Mouse (Mus musculus) macrophage (primary cell): ENCODE results near the gene Slc16a11. TPM values are rescaled to one million over a fixed set of nuclear protein-coding genes. Genes with fewer than 3 reads are reported as not detected.

Experiments
- H3K27ac ChIP-seq: fragments of 350-480 bp; formaldehyde crosslinking; 2 replicates; pipeline ENCODE4 v1.9.0; 2021
- H3K36me3 ChIP-seq: fragments of 350-480 bp; formaldehyde crosslinking; 2 replicates; pipeline ENCODE4 v1.9.0; 2021; ENCODE audit errors: inconsistent target
- H3K4me3 ChIP-seq: fragments of 350-480 bp; formaldehyde crosslinking; 2 replicates; pipeline ENCODE4 v1.9.0; 2021; ENCODE audit errors: inconsistent target
- H3K79me2 ChIP-seq: fragments of 350-480 bp; formaldehyde crosslinking; 2 replicates; pipeline ENCODE4 v1.9.0; 2021; ENCODE audit errors: inconsistent target
- WGBS: methylation state at CpG from one replicate; pipeline ENCODE4 v1.1.7; 2026; ENCODE audit warnings: inconsistent platforms; ENCODE audit not compliant: missing documents; 5-methylcytosine and 5-hydroxymethylcytosine counted together
- polyA plus RNA-seq: library from polyadenylated mRNA; stranded (reverse); fragments of 250-400 nt; gene quantifications from 3 replicates; pipeline ENCODE4 v1.2.4, GENCODE M21; 2018; ENCODE audit warnings: inconsistent platforms

The Slc16a11 gene
- polyA plus RNA-seq, 1 experiment from 2014 or later: not detected

- Histone ChIP-seq H3K4me3 (peak overlapping the region; percentile 100), H3K27ac (peak overlapping the region; percentile 90), H3K36me3 (peaks cover 12% of the 10 kb centered on the region; the same call in 1 of the 2 replicates), H3K79me2 (peaks cover 25% of the 10 kb centered on the region)
- WGBS: 13% methylated on average over 22 of the region's 23 CpGs
Observed at GRCm38 (mm10) chr11:70238591-70239440, 26.3 kb downstream of the Slc16a11 start.

DNA sequence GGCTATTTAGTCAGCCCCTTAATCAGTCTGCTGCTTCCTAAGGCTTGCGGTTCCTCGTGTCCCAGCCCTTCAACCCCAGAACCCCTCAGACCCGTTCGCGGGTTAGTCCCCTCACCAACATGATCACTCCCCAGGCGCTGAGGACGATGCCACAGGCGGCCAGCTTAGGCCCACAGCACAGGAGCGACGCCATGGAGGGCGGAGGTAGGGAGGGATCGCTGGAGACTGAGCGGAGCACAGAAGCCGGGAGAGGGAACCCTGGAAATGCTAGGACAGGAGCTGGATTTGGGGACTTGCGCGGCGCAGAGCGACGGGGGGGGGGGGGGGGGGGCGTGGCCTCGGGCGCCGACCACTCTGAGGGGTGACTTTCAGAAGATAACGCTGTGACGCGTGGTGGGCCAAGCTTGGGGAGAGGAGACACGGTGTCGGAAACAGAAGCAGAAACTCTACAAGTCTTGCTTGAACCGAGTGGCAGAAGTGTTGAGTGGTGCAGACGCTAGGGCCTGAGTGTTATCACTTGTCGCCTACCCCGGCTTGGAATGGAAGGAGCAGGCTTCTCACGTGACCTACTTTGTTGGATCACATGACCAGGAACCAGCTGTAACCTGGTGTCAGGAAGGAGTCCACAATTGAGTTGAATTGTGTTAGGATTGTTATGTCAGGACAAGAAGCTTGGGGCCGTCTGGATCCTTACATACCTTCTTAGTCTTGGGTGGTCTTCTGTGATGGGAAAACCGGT, 27.2 kb downstream of the Slc16a11 start, which contains the start of the genes Gm21988 and Rnasek:
TSS of gene Gm21988 (minus strand) at position 290 of the 739 bp plus-strand sequence.
TSS of gene Rnasek (minus strand) at position 302 of the 739 bp plus-strand sequence.
- H3K27ac ChIP-seq: peak within 1 kb of the TSS; percentile 90
- peak within 1 kb of the TSS; percentile 100 for H3K4me3 ChIP-seq
- peaks cover 25% of the 10 kb centered on the region for H3K79me2 ChIP-seq
- peaks cover 12% of the 10 kb centered on the region; the same call in 1 of the 2 replicates for H3K36me3 ChIP-seq
- WGBS: 2% methylated on average over 29 of the region's 35 CpGs

DNA sequence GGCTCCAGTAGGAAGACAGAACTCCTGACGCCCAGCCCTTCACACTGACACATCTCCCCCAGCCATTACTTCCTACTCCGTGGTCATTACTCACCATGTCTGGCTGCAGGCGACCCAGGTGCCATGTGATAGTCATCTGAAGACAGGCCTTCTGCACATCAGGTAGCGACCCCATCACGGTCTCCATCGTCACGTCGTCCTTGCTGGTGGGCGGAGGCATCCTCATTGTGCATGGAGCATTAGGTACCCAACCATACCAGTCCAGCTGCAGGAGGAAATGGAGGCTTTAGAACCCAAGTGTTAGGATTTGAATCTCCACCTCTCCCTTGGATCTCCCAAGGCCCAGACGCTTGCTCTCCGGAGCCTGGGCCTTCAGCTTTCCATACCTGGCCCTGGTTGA, 30.0 kb downstream of the Slc16a11 start:
- Histone ChIP-seq H3K36me3 (no peaks in the 10 kb centered on the region), H3K4me3 (no peak overlapping the region), H3K27ac (no peak overlapping the region), H3K79me2 (peaks cover 25% of the 10 kb centered on the region)
- 79% methylated on average over 11 of the region's 11 CpGs for WGBS

DNA sequence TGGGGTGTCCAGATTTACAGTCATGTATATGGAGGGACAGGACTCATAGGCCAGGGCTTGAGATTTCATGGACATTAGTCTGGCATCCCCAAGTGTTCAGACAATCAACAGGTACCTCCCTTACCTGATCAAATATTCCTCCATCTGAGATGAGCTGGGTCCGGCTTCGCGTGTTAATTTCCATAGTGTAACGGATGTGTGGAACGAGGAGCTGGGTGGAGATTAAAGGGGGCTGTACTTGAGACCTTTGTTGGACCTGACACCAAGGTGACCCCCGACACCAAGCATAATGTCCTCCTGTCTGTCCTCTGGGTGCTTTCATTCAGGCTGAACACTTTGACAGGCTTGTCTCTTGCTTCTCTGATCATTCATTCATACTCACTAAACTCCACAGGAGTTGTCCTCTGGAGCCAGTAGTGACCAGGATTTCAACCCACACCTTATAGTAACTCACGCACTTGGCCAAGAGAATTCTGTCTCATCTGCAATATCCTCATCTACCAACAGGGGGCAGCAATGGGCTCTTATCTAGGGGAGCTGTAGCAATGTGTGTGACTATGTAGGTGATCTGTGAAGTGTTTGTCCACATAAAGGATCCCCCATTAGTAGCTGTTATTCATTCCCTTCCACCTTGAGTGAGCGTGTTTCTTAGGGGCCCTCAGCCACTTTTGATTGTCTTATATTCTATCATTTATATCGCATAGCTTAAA, 34.7 kb downstream of the Slc16a11 start:
- H3K4me3 ChIP-seq: no peak overlapping the region
- WGBS: 61% methylated on average over 9 of the region's 9 CpGs
- no peaks in the 10 kb centered on the region for H3K79me2 ChIP-seq
- no peaks in the 10 kb centered on the region for H3K36me3 ChIP-seq
- no peak overlapping the region for H3K27ac ChIP-seq

DNA sequence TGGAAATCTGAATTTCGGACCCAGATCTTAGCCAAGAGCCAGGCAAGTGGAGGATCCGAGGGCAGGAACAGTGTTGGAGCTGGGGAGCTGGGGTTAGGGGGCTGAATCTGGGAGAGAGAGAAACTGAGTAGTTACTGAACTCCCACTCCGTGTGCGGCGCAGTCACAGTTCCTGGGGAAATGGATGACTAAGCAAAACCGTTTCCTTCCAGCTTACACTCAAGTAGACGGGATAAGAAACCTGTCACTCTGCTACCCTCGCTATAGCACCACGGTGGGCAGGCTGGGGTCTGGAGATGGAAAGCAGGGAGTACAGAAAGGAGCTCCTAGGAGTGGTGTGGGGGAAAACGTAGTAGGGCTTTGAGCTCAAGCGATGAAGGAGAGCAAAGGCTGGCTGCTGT, 37.6 kb downstream of the Slc16a11 start:
- Histone ChIP-seq H3K27ac (no peak overlapping the region), H3K79me2 (no peaks in the 10 kb centered on the region), H3K4me3 (no peak overlapping the region), H3K36me3 (no peaks in the 10 kb centered on the region)
- 23% methylated on average over 11 of the region's 11 CpGs for WGBS

DNA sequence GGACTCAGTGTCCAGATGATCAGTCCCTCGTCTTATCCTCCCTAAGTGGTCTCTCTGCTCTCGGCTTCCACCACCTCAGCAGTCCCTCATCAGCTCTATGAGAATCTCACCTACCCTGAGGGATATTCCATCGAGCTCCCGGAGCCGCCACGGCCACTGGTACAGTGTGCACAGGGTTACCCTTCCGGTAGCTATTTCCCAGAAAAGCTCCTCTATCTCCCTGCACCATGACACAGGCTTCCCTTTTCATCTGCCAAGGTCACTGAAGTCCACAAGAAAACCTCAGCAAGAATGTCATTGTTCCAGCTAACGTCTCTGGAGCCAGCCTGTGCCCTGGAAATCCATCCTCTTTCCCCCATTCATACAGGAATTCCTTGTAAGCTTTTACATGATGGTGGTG, 39.3 kb downstream of the Slc16a11 start:
- 92% methylated on average over 6 of the region's 8 CpGs for WGBS
- Histone ChIP-seq H3K4me3 (no peak overlapping the region), H3K27ac (no peak overlapping the region), H3K79me2 (no peaks in the 10 kb centered on the region), H3K36me3 (no peaks in the 10 kb centered on the region)

GRCm38 (mm10) chr11:70254337-70254736, 41.8 kb downstream of the Slc16a11 start:
- Histone ChIP-seq H3K36me3 (no peaks in the 10 kb centered on the region), H3K79me2 (no peaks in the 10 kb centered on the region), H3K27ac (no peak overlapping the region), H3K4me3 (no peak overlapping the region)
- 2% methylated on average over 16 of the region's 18 CpGs for WGBS

DNA sequence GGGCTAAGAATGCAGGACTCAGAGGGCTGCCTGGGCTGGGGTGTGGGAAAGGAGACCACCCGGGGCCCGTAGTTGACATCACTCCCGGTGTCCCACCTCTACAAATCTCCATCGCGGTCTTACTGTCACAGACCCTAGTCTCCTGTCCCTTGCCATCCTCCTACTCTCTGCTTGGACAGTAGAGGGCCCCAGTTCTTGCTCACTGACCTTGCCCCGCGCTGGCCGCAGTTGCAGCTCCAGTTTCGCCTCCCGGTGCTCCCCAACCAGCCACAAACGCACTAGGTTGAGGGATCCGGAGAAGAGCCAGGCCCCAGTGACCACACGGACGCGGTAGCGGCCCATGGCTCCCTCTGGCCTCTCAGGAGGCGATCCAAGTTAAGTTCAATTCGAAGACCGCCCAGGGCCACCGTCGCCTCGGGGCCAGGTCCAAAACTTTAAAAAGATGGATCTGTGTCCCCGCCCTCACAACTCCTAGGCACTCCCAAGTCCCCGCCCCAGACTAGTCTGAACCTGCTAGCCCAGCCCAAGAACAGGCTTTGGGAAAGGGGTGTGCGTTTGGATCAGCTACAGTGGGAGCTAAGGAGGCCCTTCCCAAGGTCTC, 42.5 kb downstream of the Slc16a11 start, which contains the start of gene Alox12:
TSS of gene Alox12 (minus strand) at position 423 of the 601 bp plus-strand sequence.
- Histone ChIP-seq H3K27ac (no peak within 1 kb of the TSS), H3K4me3 (no peak within 1 kb of the TSS), H3K36me3 (no peaks in the 10 kb centered on the region), H3K79me2 (no peaks in the 10 kb centered on the region)
- 21% methylated on average over 25 of the region's 25 CpGs for WGBS

DNA sequence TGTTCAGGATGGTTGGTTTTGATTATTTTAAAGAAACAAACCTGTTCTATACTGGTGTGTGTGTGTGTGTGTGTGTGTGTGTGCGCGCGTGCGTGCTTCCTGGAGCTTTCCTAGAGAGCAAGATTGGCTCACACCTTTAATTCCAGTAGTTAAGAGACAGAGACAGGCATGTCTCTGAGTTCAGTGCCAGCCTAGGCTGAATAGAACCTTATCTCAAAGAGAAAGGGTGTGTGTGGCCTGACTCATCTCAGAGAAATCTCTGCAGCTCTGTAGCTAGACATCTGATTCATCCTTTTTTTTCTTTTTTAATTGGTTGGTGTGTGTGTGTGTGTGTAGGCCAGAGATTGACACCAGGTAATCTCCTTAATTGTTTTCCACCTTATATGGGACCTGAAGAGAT, 46.5 kb downstream of the Slc16a11 start:
- Histone ChIP-seq H3K36me3 (no peaks in the 10 kb centered on the region), H3K4me3 (no peak overlapping the region), H3K79me2 (no peaks in the 10 kb centered on the region), H3K27ac (no peak overlapping the region)
- 95% methylated on average over 4 of the region's 4 CpGs for WGBS

DNA sequence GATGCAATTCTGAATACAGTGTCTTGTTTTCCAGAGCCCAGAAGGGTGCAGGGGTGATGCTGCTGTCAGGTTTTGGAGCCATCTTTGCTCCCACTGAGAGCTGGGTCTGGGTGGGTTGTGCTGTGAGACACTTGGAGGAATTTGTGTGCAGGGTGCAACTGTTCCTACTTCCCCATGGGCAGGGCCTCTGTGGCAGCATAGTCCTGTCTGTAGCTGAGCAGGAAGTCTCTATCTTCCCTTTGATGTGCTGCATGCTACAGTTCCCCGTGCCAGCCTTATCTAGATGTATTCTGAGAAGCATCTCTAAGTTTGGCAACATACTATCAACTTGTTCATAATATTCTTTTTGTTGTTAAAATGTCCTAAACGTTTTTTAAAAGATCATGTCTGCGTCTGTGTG, 52.7 kb downstream of the Slc16a11 start:
- Histone ChIP-seq H3K79me2 (no peaks in the 10 kb centered on the region), H3K36me3 (no peaks in the 10 kb centered on the region), H3K27ac (no peak overlapping the region), H3K4me3 (no peak overlapping the region)
- 42% methylated on average over 3 of the region's 3 CpGs for WGBS

GRCm38 (mm10) chr11:70265819-70266218, 53.3 kb downstream of the Slc16a11 start:
- H3K79me2 ChIP-seq: no peaks in the 10 kb centered on the region
- no peaks in the 10 kb centered on the region for H3K36me3 ChIP-seq
- H3K4me3 ChIP-seq: no peak overlapping the region
- no peak overlapping the region for H3K27ac ChIP-seq
- WGBS: 91% methylated on average over 4 of the region's 4 CpGs
